Mouse (Mus musculus): ENCODE results near the gene Perm1.

DNA sequence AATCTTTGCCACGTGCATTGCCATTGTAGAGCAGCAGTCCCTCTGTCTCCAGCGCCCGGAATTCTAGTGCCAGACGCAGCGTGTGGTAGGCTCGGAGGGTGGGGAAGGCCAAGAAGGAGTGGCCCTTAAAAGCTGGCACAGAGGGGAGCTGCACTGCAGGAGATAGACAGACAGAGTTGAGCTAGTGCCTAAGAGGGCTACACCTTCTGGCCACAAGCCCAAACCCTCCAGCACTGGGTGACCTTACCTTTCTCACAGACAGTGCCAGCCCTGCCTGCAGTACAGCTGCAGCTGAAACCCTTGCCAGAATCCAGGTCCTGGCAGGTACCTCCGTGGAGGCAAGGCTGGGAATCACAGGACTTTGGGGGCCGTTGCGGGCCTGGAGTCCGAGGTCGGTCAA lies 43.8 kb upstream of the Perm1 start:
- TF ChIP-seq CTCF (IDR thresholded peaks at IDR 0.05; ENCODE audit: low read depth, low read length) = no peak
- no peak for TF ChIP-seq POLR2A (IDR thresholded peaks at IDR 0.05; ENCODE audit: insufficient read depth, low read length)

Measured in ES-Bruce4 (cell line).